Mouse (Mus musculus) embryonic facial prominence, embryonic 15.5 days (tissue): ENCODE measurements around the gene Meis1. TPM values are rescaled to one million over a fixed set of nuclear protein-coding genes. Genes with fewer than 3 reads are reported as not detected.

Experiments used
- ATAC-seq: fragments of 200-750 bp; cut with Nextera tagmentation; 2 replicates; pipeline ENCODE4 v1.8.0; 2017; ENCODE audit warnings: low read depth, moderate TSS enrichment; ENCODE audit not compliant: insufficient number of reproducible peaks, low FRiP score, low TSS enrichment
- H3K27ac ChIP-seq: fragments of 300-500 bp; sonication (generic); replicated peaks from 2 replicates; pipeline ENCODE4 v1.5.1; 2015; ENCODE audit warnings: mild to moderate bottlenecking, inconsistent platforms
- H3K27me3 ChIP-seq: fragments of 300-500 bp; sonication (generic); 2 replicates; pipeline ENCODE4 v1.6.1; 2015; ENCODE audit warnings: inconsistent platforms
- H3K36me3 ChIP-seq: fragments of 300-500 bp; sonication (generic); 2 replicates; pipeline ENCODE4 v1.6.1; 2015; ENCODE audit warnings: mild to moderate bottlenecking, inconsistent platforms
- H3K4me1 ChIP-seq: fragments of 300-500 bp; sonication (generic); 2 replicates; pipeline ENCODE4 v1.6.1; 2015; ENCODE audit warnings: inconsistent platforms
- H3K4me2 ChIP-seq: fragments of 300-500 bp; sonication (generic); replicated peaks from 2 replicates; pipeline ENCODE4 v1.6.1; 2015; ENCODE audit warnings: mild to moderate bottlenecking, inconsistent platforms
- H3K4me3 ChIP-seq: fragments of 300-500 bp; sonication (generic); replicated peaks from 2 replicates; pipeline ENCODE4 v1.5.1; 2015; ENCODE audit warnings: mild to moderate bottlenecking, inconsistent platforms
- H3K9ac ChIP-seq: fragments of 300-500 bp; sonication (generic); 2 replicates; pipeline ENCODE4 v1.6.1; 2015; ENCODE audit warnings: inconsistent platforms
- H3K9me3 ChIP-seq: fragments of 300-500 bp; sonication (generic); replicated peaks from 2 replicates; pipeline ENCODE4 v1.6.1; 2016; ENCODE audit warnings: inconsistent platforms
- WGBS: fragments of 180-500 bp; shearing (Covaris S2); methylation state at CpG from one replicate; pipeline ENCODE4 v1.1.7; 2015; 5-methylcytosine and 5-hydroxymethylcytosine counted together
- polyA plus RNA-seq: library from polyadenylated mRNA; unstranded; fragments of >200 nt; fragmentation: Nextera tagmentation; extraction: Ambion mirVana; gene quantifications from 2 replicates; pipeline ENCODE4 v1.2.1, GENCODE M21; 2015

The Meis1 gene
- polyA plus RNA-seq, 1 experiment from 2014 or later: 48.3 TPM

GRCm38 (mm10) chr11:18846472-18846871 lies 172.3 kb downstream of the Meis1 start:
- Histone ChIP-seq H3K4me1 (no peaks in the 10 kb centered on the region), H3K27ac (no peak overlapping the region), H3K4me3 (no peak overlapping the region), H3K9me3 (no peaks in the 10 kb centered on the region), H3K4me2 (no peak overlapping the region), H3K36me3 (no peaks in the 10 kb centered on the region), H3K27me3 (no peaks in the 10 kb centered on the region; the same call in 1 of the 2 replicates), H3K9ac (no peak overlapping the region)
- WGBS: 89% methylated on average over 4 of the region's 4 CpGs
- no peak for ATAC-seq

DNA sequence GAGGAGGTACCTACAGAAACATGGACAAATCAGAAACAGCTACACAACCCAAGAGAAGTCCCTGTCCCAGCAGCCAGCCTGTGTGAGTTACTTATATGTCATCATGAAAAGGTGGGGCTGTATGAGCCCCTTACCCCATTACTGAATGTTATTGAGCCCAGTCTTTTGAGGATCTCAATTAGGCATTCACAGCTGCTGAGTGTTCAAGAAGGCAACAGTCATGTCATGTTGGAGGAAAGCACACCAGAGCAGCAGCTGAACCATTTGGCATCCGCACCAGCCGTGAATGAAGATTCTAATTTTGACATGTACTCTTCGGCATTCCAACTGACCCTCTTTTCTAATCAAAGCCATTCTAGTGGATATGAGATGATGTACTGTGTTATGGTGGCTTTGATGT lies 172.9 kb downstream of the Meis1 start:
- no peak overlapping the region for H3K4me3 ChIP-seq
- no peaks in the 10 kb centered on the region for H3K36me3 ChIP-seq
- peak; percentile 34; the same call in 1 of the 2 replicates for ATAC-seq
- WGBS: 57% methylated on average over 3 of the region's 3 CpGs
- H3K9ac ChIP-seq: no peak overlapping the region
- no peaks in the 10 kb centered on the region for H3K4me1 ChIP-seq
- H3K9me3 ChIP-seq: no peaks in the 10 kb centered on the region
- H3K27ac ChIP-seq: 0 out of 2 replicates have a peak overlapping the region, but pooled peaks have one; percentile 58
- no peak overlapping the region for H3K4me2 ChIP-seq
- no peaks in the 10 kb centered on the region; the same call in 1 of the 2 replicates for H3K27me3 ChIP-seq

DNA sequence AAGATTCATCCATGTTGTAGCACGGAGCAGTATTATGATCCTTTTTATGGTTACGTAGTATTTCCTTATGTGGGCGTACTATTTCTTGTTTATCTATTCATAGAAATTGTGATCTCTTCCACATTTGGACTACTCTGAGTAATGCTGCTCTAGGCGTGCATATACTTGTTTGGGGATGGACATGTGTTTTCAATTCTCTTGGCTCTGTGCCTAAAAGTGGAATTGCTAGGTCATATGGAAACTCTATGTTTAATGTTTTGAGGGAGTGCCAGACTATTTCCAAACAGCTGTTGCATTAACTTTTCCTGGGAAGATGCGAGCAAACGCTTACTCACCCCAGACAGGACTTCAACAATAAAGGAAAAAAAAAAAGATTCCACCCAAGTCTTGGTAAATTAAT lies 173.3 kb downstream of the Meis1 start:
- no peaks in the 10 kb centered on the region; the same call in 1 of the 2 replicates for H3K27me3 ChIP-seq
- no peak overlapping the region for H3K4me3 ChIP-seq
- ATAC-seq: peak; percentile 83
- WGBS: 34% methylated on average over 6 of the region's 6 CpGs
- no peaks in the 10 kb centered on the region for H3K36me3 ChIP-seq
- no peak overlapping the region for H3K9ac ChIP-seq
- H3K9me3 ChIP-seq: no peaks in the 10 kb centered on the region
- H3K4me1 ChIP-seq: no peaks in the 10 kb centered on the region
- 0 out of 2 replicates have a peak overlapping the region, but pooled peaks have one; percentile 58 for H3K27ac ChIP-seq
- H3K4me2 ChIP-seq: no peak overlapping the region

DNA sequence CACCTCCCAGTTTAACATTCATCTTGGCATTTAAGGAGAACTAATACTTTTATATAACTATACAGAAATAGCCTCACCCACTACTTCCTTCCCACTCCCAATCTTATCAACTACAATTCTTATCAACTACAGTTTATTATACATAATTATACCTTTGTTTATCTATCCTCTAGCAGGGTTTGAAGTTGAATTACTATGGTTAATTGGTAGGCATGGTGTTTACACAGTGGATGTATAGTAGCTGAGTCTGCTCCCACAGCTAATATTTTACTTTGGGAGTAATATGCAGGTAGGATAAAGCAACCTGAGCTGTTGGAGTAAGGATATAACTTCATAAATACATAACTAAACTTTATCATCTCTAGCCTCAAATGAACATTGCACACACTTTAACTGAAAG lies 188.7 kb downstream of the Meis1 start:
- ATAC-seq: no peak
- Histone ChIP-seq H3K27ac (no peak overlapping the region), H3K4me3 (no peak overlapping the region), H3K9me3 (no peaks in the 10 kb centered on the region), H3K4me1 (no peaks in the 10 kb centered on the region), H3K27me3 (no peaks in the 10 kb centered on the region), H3K4me2 (no peak overlapping the region), H3K36me3 (no peaks in the 10 kb centered on the region), H3K9ac (no peak overlapping the region)
